Mouse (Mus musculus): ENCODE measurements around the gene Col4a2.

Gene Col4a2

GRCm38 (mm10) chr8:11387282-11387681 lies 74.7 kb downstream of the Col4a2 start:
- no peak for DNase-seq

GRCm38 (mm10) chr8:11389275-11390050 lies 76.9 kb downstream of the Col4a2 start:
- peak in 1 of 2 experiments; percentile 14 for DNase-seq

GRCm38 (mm10) chr8:11392739-11393138 lies 80.1 kb downstream of the Col4a2 start:
- peak; percentile 58 to 76 for DNase-seq

- no peak for DNase-seq
Observed at GRCm38 (mm10) chr8:11393161-11393560, 80.6 kb downstream of the Col4a2 start.

GRCm38 (mm10) chr8:11393607-11394006 lies 81.0 kb downstream of the Col4a2 start:
- DNase-seq = no peak

GRCm38 (mm10) chr8:11394773-11395172 lies 82.2 kb downstream of the Col4a2 start:
- DNase-seq = no peak

GRCm38 (mm10) chr8:11395601-11396000 lies 83.0 kb downstream of the Col4a2 start:
- no peak for DNase-seq

GRCm38 (mm10) chr8:11396111-11396510 lies 83.5 kb downstream of the Col4a2 start:
- DNase-seq = no peak

GRCm38 (mm10) chr8:11397126-11397525 lies 84.5 kb downstream of the Col4a2 start:
- no peak for DNase-seq

- DNase-seq = no peak
Observed at GRCm38 (mm10) chr8:11399706-11400105, 87.1 kb downstream of the Col4a2 start.

GRCm38 (mm10) chr8:11400244-11400643 lies 87.6 kb downstream of the Col4a2 start:
- no peak for DNase-seq

GRCm38 (mm10) chr8:11401183-11401582 lies 88.6 kb downstream of the Col4a2 start:
- DNase-seq = no peak

GRCm38 (mm10) chr8:11402220-11402619 lies 89.6 kb downstream of the Col4a2 start:
- no peak for DNase-seq

GRCm38 (mm10) chr8:11403813-11404212 lies 91.2 kb downstream of the Col4a2 start:
- no peak for DNase-seq

GRCm38 (mm10) chr8:11404614-11405013 lies 92.0 kb downstream of the Col4a2 start:
- no peak for DNase-seq

GRCm38 (mm10) chr8:11405722-11406481 lies 93.3 kb downstream of the Col4a2 start:
- peak; percentile 26 to 42 for DNase-seq

- no peak for DNase-seq
Observed at GRCm38 (mm10) chr8:11411504-11412124, 99.0 kb downstream of the Col4a2 start.

GRCm38 (mm10) chr8:11412450-11412849 lies 99.8 kb downstream of the Col4a2 start:
- no peak for DNase-seq

GRCm38 (mm10) chr8:11414304-11414703 lies 101.7 kb downstream of the Col4a2 start:
- DNase-seq = peak; percentile 21 to 30

GRCm38 (mm10) chr8:11415089-11415488 lies 102.5 kb downstream of the Col4a2 start:
- peak in 1 of 2 experiments; percentile 37 for DNase-seq

- peak in 1 of 2 experiments; percentile 20 for DNase-seq
Observed at GRCm38 (mm10) chr8:11417762-11418161, 105.2 kb downstream of the Col4a2 start.

- peak; percentile 82 to 89 for DNase-seq
Observed at GRCm38 (mm10) chr8:11419232-11419631, 106.6 kb downstream of the Col4a2 start.

GRCm38 (mm10) chr8:11419645-11420044 lies 107.0 kb downstream of the Col4a2 start:
- DNase-seq = peak; percentile 68 to 81

Measured in cerebellum, postnatal 25 days (tissue).